Mouse (Mus musculus) stomach, embryonic 16.5 days (tissue): Measurements from ENCODE around the gene Olfr1056. TPM values are rescaled to one million over a fixed set of nuclear protein-coding genes. Genes with fewer than 3 reads are reported as not detected.
"Not testable (repeated sequence)": the region's sequence is repeated elsewhere in the genome, so short reads cannot be mapped to it uniquely, and the experiment has no call there.

Experiments used
- ATAC-seq: fragments of 200-750 bp; cut with Nextera tagmentation; 2 replicates; pipeline ENCODE4 v1.8.0; 2017; ENCODE audit warnings: moderate number of reproducible peaks, moderate TSS enrichment; ENCODE audit not compliant: insufficient read depth, low FRiP score
- H3K27ac ChIP-seq: fragments of 300-500 bp; sonication (generic); 2 replicates; pipeline ENCODE4 v1.5.1; 2014; ENCODE audit warnings: low read length
- H3K27me3 ChIP-seq: fragments of 300-500 bp; sonication (generic); 2 replicates; pipeline ENCODE4 v1.6.1; 2014; ENCODE audit warnings: low read length, control low read depth, mixed read lengths; ENCODE audit not compliant: control insufficient read depth, insufficient read depth
- H3K36me3 ChIP-seq: fragments of 300-500 bp; sonication (generic); 2 replicates; pipeline ENCODE4 v1.6.1; 2014; ENCODE audit warnings: low read length; ENCODE audit not compliant: control insufficient read depth, insufficient read depth
- H3K4me1 ChIP-seq: fragments of 300-500 bp; sonication (generic); 2 replicates; pipeline ENCODE4 v1.6.1; 2014; ENCODE audit warnings: low read length, control low read depth, mixed read lengths; ENCODE audit not compliant: control insufficient read depth, insufficient read depth
- H3K4me2 ChIP-seq: fragments of 300-500 bp; sonication (generic); 2 replicates; pipeline ENCODE4 v1.6.1; 2014; ENCODE audit warnings: low read depth, low read length, mixed read lengths
- H3K4me3 ChIP-seq: fragments of 300-500 bp; sonication (generic); replicated peaks from 2 replicates; pipeline ENCODE4 v1.5.1; 2014; ENCODE audit warnings: mild to moderate bottlenecking, low read length
- H3K9ac ChIP-seq: fragments of 300-500 bp; sonication (generic); 2 replicates; pipeline ENCODE4 v1.6.1; 2014; ENCODE audit warnings: low read length
- H3K9me3 ChIP-seq: fragments of 300-500 bp; sonication (generic); replicated peaks from 2 replicates; pipeline ENCODE4 v1.6.1; 2016; ENCODE audit warnings: low read length, control low read depth; ENCODE audit not compliant: control insufficient read depth
- WGBS: fragments of 180-500 bp; shearing (Covaris S2); extraction: QIAGEN DNeasy Blood & Tissue Kit; methylation state at CpG from one replicate; pipeline ENCODE4 v1.1.7; 2014; 5-methylcytosine and 5-hydroxymethylcytosine counted together
- polyA plus RNA-seq: library from polyadenylated mRNA; unstranded; fragments of >200 nt; fragmentation: Nextera tagmentation; extraction: Ambion mirVana; gene quantifications from 2 replicates; pipeline ENCODE4 v1.2.1, GENCODE M21; 2015

The Olfr1056 gene
- polyA plus RNA-seq = not detected in 2 replicates

- Histone ChIP-seq H3K9ac (no peak within 1 kb of the TSS), H3K9me3 (no peaks in the 10 kb centered on the region), H3K4me1 (no peaks in the 10 kb centered on the region), H3K36me3 (no peaks in the 10 kb centered on the region), H3K4me3 (no peak within 1 kb of the TSS), H3K4me2 (no peak within 1 kb of the TSS), H3K27me3 (no peaks in the 10 kb centered on the region), H3K27ac (no peak within 1 kb of the TSS)
- no peak for ATAC-seq
Observed at GRCm38 (mm10) chr2:86362369-86362768, at the start of gene Olfr1056. Gene Olfr1056, minus strand, starts transcription at chr2:86362469.

DNA sequence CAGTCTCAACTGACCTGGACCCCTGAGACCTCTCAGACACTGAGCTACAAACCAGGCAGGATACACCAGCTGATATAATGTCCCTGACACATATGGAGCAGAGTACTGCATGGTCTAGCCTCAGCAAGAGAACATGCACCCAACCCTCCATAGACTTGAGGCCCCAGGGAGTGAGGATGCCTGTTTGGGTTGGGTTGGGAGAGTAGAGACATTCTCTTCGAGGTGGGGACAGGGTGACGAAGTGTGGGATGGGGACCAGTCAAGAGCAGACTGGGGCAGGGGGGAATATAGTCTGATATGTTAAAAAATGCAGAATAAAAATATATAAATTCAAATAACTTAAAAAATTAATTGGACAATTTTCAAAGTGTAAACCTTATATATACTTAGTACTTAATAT is 32.8 kb upstream of the Olfr1056 start:
- no peaks in the 10 kb centered on the region for H3K27me3 ChIP-seq
- no peak overlapping the region for H3K27ac ChIP-seq
- no peak for ATAC-seq
- H3K9ac ChIP-seq = no peak overlapping the region
- H3K4me3 ChIP-seq = no peak overlapping the region
- no peaks in the 10 kb centered on the region for H3K4me1 ChIP-seq
- no peaks in the 10 kb centered on the region for H3K36me3 ChIP-seq
- 84% methylated on average over 2 of the region's 2 CpGs for WGBS
- H3K4me2 ChIP-seq = no peak overlapping the region
- no peaks in the 10 kb centered on the region for H3K9me3 ChIP-seq

- ATAC-seq, H3K36me3 ChIP-seq, H3K9ac ChIP-seq, H3K9me3 ChIP-seq, H3K4me1 ChIP-seq, H3K27me3 ChIP-seq, H3K27ac ChIP-seq, H3K4me3 ChIP-seq, H3K4me2 ChIP-seq: not testable (repeated sequence)
Observed at GRCm38 (mm10) chr2:86388461-86388860, 26.2 kb upstream of the Olfr1056 start, which contains the start of gene Olfr1058. Gene Olfr1058, minus strand, starts transcription at chr2:86388561.

GRCm38 (mm10) chr2:86378293-86378692 is 16.0 kb upstream of the Olfr1056 start, which contains the start of gene Olfr1057:
Gene Olfr1057, minus strand, starts transcription at chr2:86378393.
- no peak for ATAC-seq
- Histone ChIP-seq H3K4me2 (no peak within 1 kb of the TSS), H3K9me3 (no peaks in the 10 kb centered on the region), H3K4me1 (no peaks in the 10 kb centered on the region), H3K27ac (no peak within 1 kb of the TSS), H3K9ac (no peak within 1 kb of the TSS), H3K36me3 (no peaks in the 10 kb centered on the region), H3K27me3 (no peaks in the 10 kb centered on the region), H3K4me3 (no peak within 1 kb of the TSS)

- H3K27ac ChIP-seq, H3K27me3 ChIP-seq, H3K4me3 ChIP-seq, H3K4me1 ChIP-seq, H3K9ac ChIP-seq, ATAC-seq, H3K36me3 ChIP-seq, H3K9me3 ChIP-seq, H3K4me2 ChIP-seq: not testable (repeated sequence)
- WGBS = 67% methylated on average over 1 of the region's 6 CpGs
Observed at GRCm38 (mm10) chr2:86366342-86366741, 4.1 kb upstream of the Olfr1056 start.

DNA sequence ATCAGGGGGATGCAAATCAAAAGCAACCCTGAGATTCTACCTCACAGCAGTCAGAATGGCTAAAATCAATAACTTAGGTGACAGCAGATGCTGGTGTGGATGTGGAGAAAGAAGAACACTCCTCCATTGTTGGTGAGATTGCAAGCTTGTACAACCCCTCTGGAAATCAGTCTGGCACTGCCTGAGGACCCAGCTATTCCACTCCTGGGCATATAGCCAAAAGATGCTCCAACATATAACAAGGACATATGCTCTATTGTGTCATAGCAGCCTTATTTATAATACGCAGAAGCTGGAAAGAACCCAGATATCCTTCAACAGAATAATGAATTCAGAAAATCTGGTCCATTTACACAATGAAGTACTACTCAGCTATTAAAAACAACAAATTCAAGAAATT is 10.5 kb downstream of the Olfr1056 start:
- H3K4me3 ChIP-seq, H3K4me1 ChIP-seq, H3K27ac ChIP-seq, H3K27me3 ChIP-seq, ATAC-seq, H3K9ac ChIP-seq, H3K36me3 ChIP-seq, H3K9me3 ChIP-seq, H3K4me2 ChIP-seq: not testable (repeated sequence)
- 81% methylated on average over 1 of the region's 1 CpGs for WGBS

GRCm38 (mm10) chr2:86350184-86350583 is 12.1 kb downstream of the Olfr1056 start, which contains the start of gene Olfr1055:
Gene Olfr1055, minus strand, starts transcription at chr2:86350284.
- no peak within 1 kb of the TSS for H3K9ac ChIP-seq
- H3K9me3 ChIP-seq = no peaks in the 10 kb centered on the region
- WGBS = 85% methylated on average over 5 of the region's 5 CpGs
- H3K4me1 ChIP-seq = no peaks in the 10 kb centered on the region
- no peak within 1 kb of the TSS for H3K4me3 ChIP-seq
- H3K27me3 ChIP-seq = no peaks in the 10 kb centered on the region
- H3K4me2 ChIP-seq = no peak within 1 kb of the TSS
- no peak for ATAC-seq
- no peak within 1 kb of the TSS for H3K27ac ChIP-seq
- no peaks in the 10 kb centered on the region for H3K36me3 ChIP-seq

GRCm38 (mm10) chr2:86335333-86335732 is 26.9 kb downstream of the Olfr1056 start, which contains the start of gene Olfr1054:
Gene Olfr1054, minus strand, starts transcription at chr2:86335433.
- H3K27me3 ChIP-seq = no peaks in the 10 kb centered on the region
- no peak within 1 kb of the TSS for H3K9ac ChIP-seq
- H3K4me3 ChIP-seq = no peak within 1 kb of the TSS
- 82% methylated on average over 3 of the region's 3 CpGs for WGBS
- H3K9me3 ChIP-seq = no peaks in the 10 kb centered on the region
- H3K4me2 ChIP-seq = no peak within 1 kb of the TSS
- no peaks in the 10 kb centered on the region for H3K36me3 ChIP-seq
- ATAC-seq = no peak
- no peak within 1 kb of the TSS for H3K27ac ChIP-seq
- no peaks in the 10 kb centered on the region for H3K4me1 ChIP-seq

DNA sequence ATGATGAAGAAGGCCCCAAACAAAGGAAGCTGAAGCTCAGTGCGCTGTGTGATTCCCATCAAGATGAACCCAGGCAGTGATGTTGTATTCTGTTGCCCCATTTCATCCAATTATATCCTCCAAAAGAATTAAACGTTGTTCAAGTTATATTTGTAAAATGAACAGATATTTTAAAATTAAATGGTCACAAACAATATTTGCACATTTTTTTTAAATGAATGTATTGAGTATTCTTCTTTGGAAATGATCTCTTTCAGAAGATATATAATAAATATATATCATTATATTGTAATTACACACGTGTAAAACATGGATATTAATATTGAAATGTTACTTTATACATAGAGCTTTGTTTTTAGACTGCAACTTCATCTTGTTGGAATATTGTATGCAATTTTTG is 47.1 kb downstream of the Olfr1056 start, which contains the start of gene Olfr1053:
Gene Olfr1053, minus strand, starts transcription at position 101 of the 400 bp plus-strand sequence.
- H3K27ac ChIP-seq = no peak within 1 kb of the TSS
- no peaks in the 10 kb centered on the region for H3K36me3 ChIP-seq
- no peak within 1 kb of the TSS for H3K4me3 ChIP-seq
- H3K27me3 ChIP-seq = no peaks in the 10 kb centered on the region
- H3K9me3 ChIP-seq = no peaks in the 10 kb centered on the region
- no peak within 1 kb of the TSS for H3K4me2 ChIP-seq
- no peaks in the 10 kb centered on the region for H3K4me1 ChIP-seq
- ATAC-seq = no peak
- no peak within 1 kb of the TSS for H3K9ac ChIP-seq
- 67% methylated on average over 3 of the region's 3 CpGs for WGBS
